Mouse (Mus musculus): Measurements from ENCODE around the gene Olfr814. TPM values are rescaled to one million over a fixed set of nuclear protein-coding genes. Genes with fewer than 3 reads are reported as not detected.
"Not testable (repeated sequence)": the region's sequence is repeated elsewhere in the genome, so short reads cannot be mapped to it uniquely, and the experiment has no call there.

Gene Olfr814
- not detected for total RNA-seq (2022)

- not testable (repeated sequence) for DNase-seq
Measured at GRCm38 (mm10) chr10:129879751-129880150, at the start of gene Olfr814. Gene Olfr814 (minus strand): TSS chr10:129879851.

- DNase-seq: no peak
Measured at GRCm38 (mm10) chr10:129915497-129915896, 35.8 kb upstream of the Olfr814 start, which contains the start of gene Olfr816. Gene Olfr816 (minus strand): TSS chr10:129915597.

GRCm38 (mm10) chr10:129905767-129906166 is 26.1 kb upstream of the Olfr814 start, which contains the start of gene Olfr815:
Gene Olfr815 (minus strand): TSS chr10:129905867.
- DNase-seq: not testable (repeated sequence)

- DNase-seq: no peak
Measured at GRCm38 (mm10) chr10:129885934-129886333, 6.3 kb upstream of the Olfr814 start.

DNA sequence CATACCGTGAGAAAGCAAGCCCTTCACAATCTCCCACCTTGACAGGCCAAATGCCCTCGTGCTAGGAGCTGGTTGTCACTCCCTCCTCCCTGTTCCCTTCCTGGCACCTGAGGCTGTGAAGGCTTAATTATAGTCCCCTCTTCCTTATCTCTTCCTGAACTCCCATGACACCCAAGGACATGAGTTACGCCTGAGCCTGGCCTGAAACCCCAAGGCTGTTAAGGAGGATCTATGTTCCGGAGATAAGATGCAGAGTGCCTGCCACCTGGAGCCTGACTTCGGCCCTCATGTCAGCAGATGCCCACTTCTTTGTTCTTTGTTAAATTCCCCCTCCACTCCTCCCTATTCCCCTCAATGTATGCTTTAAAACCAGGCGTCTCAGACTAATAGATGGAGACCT is 5.8 kb upstream of the Olfr814 start:
- DNase-seq: not testable (repeated sequence)

- DNase-seq: no peak
Measured at GRCm38 (mm10) chr10:129855067-129855466, 24.6 kb downstream of the Olfr814 start, which contains the start of gene Olfr813. Gene Olfr813 (plus strand): TSS chr10:129855367.

GRCm38 (mm10) chr10:129847343-129847742 is 32.3 kb downstream of the Olfr814 start:
- DNase-seq: no peak

GRCm38 (mm10) chr10:129845994-129846393 is 33.7 kb downstream of the Olfr814 start, which contains the start of gene Olfr812:
Gene Olfr812 (minus strand): TSS chr10:129846094.
- no peak for DNase-seq

Other genes with a start within 250 kb of the Olfr814 start
- gene Olfr799, start 242.4 kb downstream of the Olfr814 start, total RNA-seq (2022): not detected
- gene Olfr800, start 222.2 kb downstream of the Olfr814 start, total RNA-seq (2022): not detected
- gene Olfr801, start 206.0 kb downstream of the Olfr814 start, total RNA-seq (2022): not detected
- not detected for gene Olfr802, start 191.7 kb downstream of the Olfr814 start, total RNA-seq (2022)
- not detected for gene Olfr803, start 185.6 kb downstream of the Olfr814 start, total RNA-seq (2022)
- not detected for gene Olfr804, start 176.6 kb downstream of the Olfr814 start, total RNA-seq (2022)
- not detected for gene Olfr805, start 150.5 kb downstream of the Olfr814 start, total RNA-seq (2022)
- not detected for gene Olfr806, start 137.9 kb downstream of the Olfr814 start, total RNA-seq (2022)
- gene Olfr807, start 122.1 kb downstream of the Olfr814 start, total RNA-seq (2022): not detected
- gene Olfr808, start 114.4 kb downstream of the Olfr814 start, total RNA-seq (2022): not detected
- not detected for gene Olfr809, start 105.2 kb downstream of the Olfr814 start, total RNA-seq (2022)
- not detected for gene Olfr810, start 84.9 kb downstream of the Olfr814 start, total RNA-seq (2022)
- gene Olfr811, start 75.5 kb downstream of the Olfr814 start, total RNA-seq (2022): not detected
- gene Olfr812, start 33.8 kb downstream of the Olfr814 start, total RNA-seq (2022): not detected
- not detected for gene Olfr813, start 24.5 kb downstream of the Olfr814 start, total RNA-seq (2022)
- gene Olfr815, start 26.0 kb upstream of the Olfr814 start, total RNA-seq (2022): under 1 TPM in 1 of 4 experiments, not detected in 3; 0.32 TPM
- gene Olfr816, start 35.7 kb upstream of the Olfr814 start, total RNA-seq (2022): not detected
- gene Olfr818, start 69.2 kb upstream of the Olfr814 start, total RNA-seq (2022): not detected
- not detected for gene Olfr819, start 87.4 kb upstream of the Olfr814 start, total RNA-seq (2022)
- not detected for gene Olfr247, start 96.3 kb upstream of the Olfr814 start, total RNA-seq (2022)
- not detected for gene Gm10310, start 105.2 kb upstream of the Olfr814 start, total RNA-seq (2022)
- not detected for gene Olfr820, start 132.8 kb upstream of the Olfr814 start, total RNA-seq (2022)
- gene Olfr821, start 150.5 kb upstream of the Olfr814 start, total RNA-seq (2022): not detected
- gene Olfr822, start 191.4 kb upstream of the Olfr814 start, total RNA-seq (2022): not detected
- not detected for gene Olfr823, start 235.5 kb upstream of the Olfr814 start, total RNA-seq (2022)

All from adrenal gland, adult 8-10 months (tissue).